Mouse (Mus musculus) forebrain, embryonic 11.5 days (tissue): ENCODE measurements at regions not wholly inside any gene's neighbourhood (a gene's known extent, or its start where the extent isn't known, plus 50 kb on each side); places are given as distances from the start of the nearest gene placed in this dataset.

Source experiments
- ATAC-seq: fragments of 200-750 bp; cut with Nextera tagmentation; replicated peaks from 2 replicates; pipeline ENCODE4 v1.8.0; 2017; ENCODE audit warnings: moderate TSS enrichment; ENCODE audit not compliant: low FRiP score
- DNase-seq: peaks from one replicate; pipeline ENCODE4 v3.0.0-alpha.2; 2017; ENCODE audit warnings: low spot score
- H3K27ac ChIP-seq: fragments of 300-500 bp; sonication (generic); 2 replicates; pipeline ENCODE4 v1.5.1; 2014; ENCODE audit warnings: low read depth, low read length
- H3K27me3 ChIP-seq: fragments of 300-500 bp; sonication (generic); 2 replicates; pipeline ENCODE4 v1.6.1; 2014; ENCODE audit warnings: mild to moderate bottlenecking, low read length, mixed read lengths; ENCODE audit not compliant: control insufficient read depth, insufficient read depth
- H3K36me3 ChIP-seq: fragments of 300-500 bp; sonication (generic); 2 replicates; pipeline ENCODE4 v1.6.1; 2014; ENCODE audit warnings: mild to moderate bottlenecking, low read length, moderate library complexity, mixed read lengths; ENCODE audit not compliant: control insufficient read depth, insufficient read depth
- H3K4me1 ChIP-seq: fragments of 300-500 bp; sonication (generic); replicated peaks from 2 replicates; pipeline ENCODE4 v1.6.1; 2014; ENCODE audit warnings: low read length, mixed read lengths; ENCODE audit not compliant: control insufficient read depth, insufficient read depth
- H3K4me2 ChIP-seq: fragments of 300-500 bp; sonication (generic); 2 replicates; pipeline ENCODE4 v1.6.1; 2014; ENCODE audit warnings: low read depth, mild to moderate bottlenecking, low read length, moderate library complexity, mixed read lengths; ENCODE audit not compliant: severe bottlenecking
- H3K4me3 ChIP-seq: fragments of 300-500 bp; sonication (generic); 2 replicates; pipeline ENCODE4 v1.5.1; 2014; ENCODE audit warnings: low read depth, low read length
- H3K9ac ChIP-seq: fragments of 300-500 bp; sonication (generic); 2 replicates; pipeline ENCODE4 v1.6.1; 2014; ENCODE audit warnings: low read length
- H3K9me3 ChIP-seq: fragments of 300-500 bp; sonication (generic); 2 replicates; pipeline ENCODE4 v1.6.1; 2016; ENCODE audit warnings: low read length, mixed read lengths; ENCODE audit not compliant: control insufficient read depth
- WGBS: fragments of 180-500 bp; shearing (Covaris S2); extraction: QIAGEN DNeasy Blood & Tissue Kit; methylation state at CpG from one replicate; pipeline ENCODE4 v1.1.7; 2014; 5-methylcytosine and 5-hydroxymethylcytosine counted together

- Histone ChIP-seq H3K9ac (no peak overlapping the region), H3K27me3 (no peaks in the 10 kb centered on the region), H3K27ac (no peak overlapping the region), H3K4me2 (no peak overlapping the region), H3K9me3 (no peaks in the 10 kb centered on the region), H3K4me1 (no peaks in the 10 kb centered on the region), H3K4me3 (no peak overlapping the region), H3K36me3 (no peaks in the 10 kb centered on the region)
- ATAC-seq = no peak
- no peak for DNase-seq
- 90% methylated on average over 5 of the region's 5 CpGs for WGBS
Observed at GRCm38 (mm10) chr13:101308724-101309123, 459.3 kb downstream of the Pik3r1 start.

DNA sequence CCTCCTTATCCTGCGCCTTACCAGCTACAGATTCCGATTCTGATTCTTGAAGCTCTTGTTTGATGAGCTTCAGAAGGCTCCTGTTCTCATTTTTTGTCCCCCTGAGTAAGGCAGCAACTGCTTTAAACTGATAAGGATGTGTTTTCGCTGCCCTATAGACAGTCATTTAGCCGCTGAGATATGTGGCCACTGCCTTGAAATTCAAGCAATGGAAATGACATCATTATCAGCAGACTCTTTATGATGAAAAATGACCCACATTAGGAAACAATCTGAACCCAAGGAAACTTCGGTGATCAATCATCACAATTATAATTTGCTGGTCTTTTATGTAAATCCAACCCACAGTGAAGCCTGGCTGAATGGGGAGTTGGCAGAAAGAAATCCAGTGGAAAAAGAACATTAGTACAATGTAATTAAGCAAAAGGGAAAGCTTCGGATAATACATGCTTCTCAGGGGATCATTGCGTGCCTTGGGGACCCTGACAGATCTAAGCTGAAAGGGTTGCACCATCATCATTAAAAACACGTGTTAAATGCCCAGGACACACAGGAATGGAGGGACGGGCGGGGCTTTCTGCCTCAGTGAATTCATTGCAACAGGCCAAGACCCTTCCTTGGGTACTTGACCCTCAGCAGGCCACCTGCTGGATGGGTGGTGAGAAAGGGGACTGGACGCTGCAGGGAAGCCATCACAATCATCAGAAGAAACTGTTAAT lies 462.2 kb downstream of the Pik3r1 start:
- no peaks in the 10 kb centered on the region for H3K4me1 ChIP-seq
- no peak overlapping the region for H3K4me3 ChIP-seq
- ATAC-seq (no peak), DNase-seq (no peak)
- WGBS = 67% methylated on average over 11 of the region's 11 CpGs
- no peaks in the 10 kb centered on the region for H3K9me3 ChIP-seq
- H3K27ac ChIP-seq = no peak overlapping the region
- H3K27me3 ChIP-seq = no peaks in the 10 kb centered on the region
- H3K9ac ChIP-seq = no peak overlapping the region
- H3K36me3 ChIP-seq = no peaks in the 10 kb centered on the region
- H3K4me2 ChIP-seq = no peak overlapping the region

DNA sequence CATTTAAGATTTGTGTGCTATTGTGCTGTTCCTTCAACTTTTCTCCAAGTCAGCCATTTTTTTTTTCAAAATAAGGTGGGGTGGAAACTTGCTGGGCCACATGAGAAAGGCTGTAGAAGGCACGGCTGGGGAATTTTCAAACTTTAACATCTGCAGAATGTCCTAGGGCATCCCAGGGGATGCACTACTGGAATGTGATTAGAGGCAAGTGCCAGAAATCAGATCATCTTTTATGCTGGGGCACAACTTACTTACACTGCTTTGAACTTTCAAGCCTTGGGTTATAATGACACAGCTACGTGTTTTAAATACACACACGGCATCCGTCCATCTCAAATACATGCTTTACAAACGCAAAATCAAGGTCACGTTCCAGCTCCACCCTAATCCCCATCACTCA lies 463.0 kb downstream of the Pik3r1 start:
- ATAC-seq (no peak), DNase-seq (no peak)
- no peaks in the 10 kb centered on the region for H3K36me3 ChIP-seq
- no peak overlapping the region for H3K9ac ChIP-seq
- H3K4me3 ChIP-seq = no peak overlapping the region
- no peaks in the 10 kb centered on the region for H3K9me3 ChIP-seq
- H3K27ac ChIP-seq = no peak overlapping the region
- 77% methylated on average over 6 of the region's 6 CpGs for WGBS
- H3K4me2 ChIP-seq = no peak overlapping the region
- H3K4me1 ChIP-seq = no peaks in the 10 kb centered on the region
- no peaks in the 10 kb centered on the region for H3K27me3 ChIP-seq

- no peaks in the 10 kb centered on the region for H3K4me1 ChIP-seq
- ATAC-seq (no peak), DNase-seq (no peak)
- no peak overlapping the region for H3K27ac ChIP-seq
- H3K4me2 ChIP-seq = no peak overlapping the region
- WGBS = 74% methylated on average over 2 of the region's 2 CpGs
- H3K36me3 ChIP-seq = no peaks in the 10 kb centered on the region
- no peak overlapping the region for H3K4me3 ChIP-seq
- no peak overlapping the region for H3K9ac ChIP-seq
- H3K27me3 ChIP-seq = no peaks in the 10 kb centered on the region
- no peaks in the 10 kb centered on the region for H3K9me3 ChIP-seq
Observed at GRCm38 (mm10) chr13:101301361-101301760, 466.7 kb downstream of the Pik3r1 start.

DNA sequence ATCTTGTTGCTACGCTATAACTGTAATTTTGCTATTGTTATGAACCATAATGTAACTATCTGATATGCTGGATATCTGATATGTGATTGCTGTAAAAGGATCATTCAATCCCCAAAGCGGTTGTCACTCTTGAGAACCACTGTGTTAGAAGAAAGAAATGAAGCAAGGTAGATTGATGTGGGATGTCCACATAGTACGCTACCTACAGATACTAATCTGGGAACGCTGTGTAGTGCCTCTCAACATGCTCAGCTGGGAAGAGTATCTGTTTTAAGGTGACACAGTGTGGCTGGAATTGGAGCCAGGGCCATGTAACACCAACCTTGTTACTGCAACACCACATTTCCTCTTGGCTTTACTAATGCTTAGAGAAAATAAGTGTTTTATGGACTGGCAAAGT lies 456.2 kb upstream of the Slc30a5 start:
- Histone ChIP-seq H3K9me3 (no peaks in the 10 kb centered on the region), H3K4me3 (no peak overlapping the region), H3K27ac (no peak overlapping the region), H3K36me3 (no peaks in the 10 kb centered on the region), H3K9ac (no peak overlapping the region), H3K4me2 (no peak overlapping the region), H3K4me1 (no peaks in the 10 kb centered on the region), H3K27me3 (no peaks in the 10 kb centered on the region)
- ATAC-seq (no peak), DNase-seq (no peak)
- WGBS = 92% methylated on average over 4 of the region's 4 CpGs

GRCm38 (mm10) chr13:101287131-101287530 lies 453.9 kb upstream of the Slc30a5 start:
- ATAC-seq (no peak), DNase-seq (no peak)

DNA sequence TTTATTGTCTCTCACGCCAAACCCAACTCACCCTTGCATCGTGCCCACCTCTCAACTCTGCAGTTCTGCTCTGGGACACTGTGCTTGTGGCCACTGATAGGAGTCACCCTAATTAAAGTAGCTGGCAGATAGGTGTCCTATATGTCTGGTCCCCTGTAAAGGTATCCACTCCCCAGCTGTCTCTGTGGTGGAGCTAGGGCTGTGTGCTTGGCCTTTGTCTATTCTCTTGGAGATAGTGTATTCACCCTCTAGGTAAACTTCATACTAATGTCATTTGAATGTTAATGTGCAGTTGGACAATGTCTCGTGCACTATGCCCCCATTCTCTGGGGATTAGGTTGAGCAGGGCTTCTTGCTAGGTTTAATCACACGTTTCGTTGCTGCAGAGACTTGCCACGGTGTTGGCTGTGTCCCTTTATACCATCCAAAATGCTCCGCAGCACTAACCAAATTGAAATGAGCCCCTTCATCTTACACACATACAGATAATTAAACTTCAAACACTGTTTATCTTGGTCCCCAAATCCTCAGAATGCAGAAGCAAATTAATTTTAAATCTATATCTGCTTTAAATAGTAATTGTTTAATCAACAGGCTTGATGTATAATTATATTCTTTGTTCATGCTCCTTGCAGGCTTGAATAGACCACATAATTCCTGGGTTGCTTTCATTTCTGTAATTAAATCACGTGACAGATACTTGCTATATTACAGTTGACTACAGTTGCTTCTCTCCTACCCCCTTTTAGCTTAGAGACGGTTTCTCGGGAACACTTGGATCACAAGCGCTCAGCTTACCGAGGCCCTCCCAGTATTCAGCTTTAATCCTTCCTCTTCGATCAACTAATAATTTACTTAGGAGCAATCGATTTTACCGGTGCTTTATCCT lies 453.0 kb upstream of the Slc30a5 start:
- H3K4me1 ChIP-seq = no peaks in the 10 kb centered on the region
- no peak overlapping the region for H3K9ac ChIP-seq
- no peaks in the 10 kb centered on the region for H3K36me3 ChIP-seq
- H3K4me2 ChIP-seq = no peak overlapping the region
- H3K27ac ChIP-seq = no peak overlapping the region
- ATAC-seq = 0 out of 2 replicates have a peak, but pooled peaks have one; percentile 30
- no peaks in the 10 kb centered on the region for H3K27me3 ChIP-seq
- H3K4me3 ChIP-seq = no peak overlapping the region
- 61% methylated on average over 15 of the region's 15 CpGs for WGBS
- no peaks in the 10 kb centered on the region for H3K9me3 ChIP-seq
- DNase-seq = no peak

More at GRCm38 (mm10) chr13:101287131-101287530, 453.9 kb upstream of the Slc30a5 start:
- H3K36me3 ChIP-seq = no peaks in the 10 kb centered on the region
- no peak overlapping the region for H3K9ac ChIP-seq
- H3K4me2 ChIP-seq = no peak overlapping the region
- no peak overlapping the region for H3K4me3 ChIP-seq
- H3K4me1 ChIP-seq = no peaks in the 10 kb centered on the region
- H3K27me3 ChIP-seq = no peaks in the 10 kb centered on the region
- WGBS = 53% methylated on average over 4 of the region's 4 CpGs
- H3K27ac ChIP-seq = no peak overlapping the region
- no peaks in the 10 kb centered on the region for H3K9me3 ChIP-seq

DNA sequence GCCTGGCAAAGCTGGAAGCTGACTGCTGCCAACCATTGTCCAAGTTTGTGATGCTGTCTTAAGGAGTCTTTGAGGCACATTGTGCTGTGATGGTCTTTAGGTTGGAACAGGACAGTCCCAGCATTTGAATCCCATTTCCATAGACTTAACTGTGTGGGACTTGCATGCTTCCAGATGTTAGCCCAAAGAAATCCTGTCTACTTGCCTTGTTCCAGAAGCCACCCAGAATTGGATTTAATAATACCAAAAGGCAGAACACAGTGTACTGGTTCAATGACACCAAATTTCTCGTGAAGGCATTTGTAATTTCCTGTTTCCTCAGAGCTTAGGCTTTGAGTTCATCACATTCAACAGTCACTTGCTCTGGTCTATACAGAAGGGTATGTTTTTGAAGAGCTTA lies 444.9 kb upstream of the Slc30a5 start:
- WGBS = 73% methylated on average over 1 of the region's 1 CpGs
- no peak for ATAC-seq
- no peak overlapping the region for H3K27ac ChIP-seq

More for the DNA sequence above, 444.9 kb upstream of the Slc30a5 start:
- H3K4me1 ChIP-seq = no peaks in the 10 kb centered on the region
- H3K9me3 ChIP-seq = no peaks in the 10 kb centered on the region
- H3K36me3 ChIP-seq = no peaks in the 10 kb centered on the region
- H3K4me2 ChIP-seq = no peak overlapping the region
- no peak overlapping the region for H3K4me3 ChIP-seq
- H3K9ac ChIP-seq = no peak overlapping the region
- DNase-seq = no peak
- H3K27me3 ChIP-seq = no peaks in the 10 kb centered on the region
